Mouse (Mus musculus): ENCODE measurements around the gene Fam136a. TPM values are rescaled to one million over a fixed set of nuclear protein-coding genes. Genes with fewer than 3 reads are reported as not detected.
A peak's percentile ranks its signal among the peaks of the same experiment; 100 is the strongest.
"Not testable (repeated sequence)": the region's sequence is repeated elsewhere in the genome, so short reads cannot be mapped to it uniquely, and the experiment has no call there.

Gene Fam136a
- polyA plus RNA-seq, 1 experiment from 2014 or later, result 125 TPM

GRCm38 (mm10) chr6:86335860-86336259 is 29.6 kb upstream of the Fam136a start:
- Histone ChIP-seq H3K9ac (no peak overlapping the region), H3K36me3 (no peaks in the 10 kb centered on the region), H3K27ac (no peak overlapping the region), H3K9me3 (peaks cover 5% of the 10 kb centered on the region; the same call in 1 of the 2 replicates), H3K4me1 (peaks cover 6% of the 10 kb centered on the region; the same call in 1 of the 2 replicates), H3K4me2 (no peak overlapping the region), H3K27me3 (no peaks in the 10 kb centered on the region), H3K4me3 (no peak overlapping the region)
- ATAC-seq (ENCODE audit: insufficient number of reproducible peaks, insufficient read depth, low FRiP score, low TSS enrichment, low read depth), result no peak
- WGBS, result 56% methylated on average over 5 of the region's 5 CpGs

- H3K27me3 ChIP-seq; H3K4me3 ChIP-seq; H3K27ac ChIP-seq; H3K4me1 ChIP-seq; ATAC-seq (ENCODE audit: insufficient number of reproducible peaks, insufficient read depth, low FRiP score, low TSS enrichment, low read depth); H3K36me3 ChIP-seq; H3K9ac ChIP-seq; H3K4me2 ChIP-seq; H3K9me3 ChIP-seq: not testable (repeated sequence)
- 89% methylated on average over 4 of the region's 4 CpGs for WGBS
Measured at GRCm38 (mm10) chr6:86336340-86336739, 29.1 kb upstream of the Fam136a start.

GRCm38 (mm10) chr6:86343656-86344055 is 21.8 kb upstream of the Fam136a start:
- H3K4me2 ChIP-seq, result peak overlapping the region; percentile 33

GRCm38 (mm10) chr6:86346063-86346462 is 19.4 kb upstream of the Fam136a start:
- ATAC-seq (ENCODE audit: insufficient number of reproducible peaks, insufficient read depth, low FRiP score, low TSS enrichment, low read depth), result no peak
- H3K9me3 ChIP-seq, result no peaks in the 10 kb centered on the region
- H3K27me3 ChIP-seq, result no peaks in the 10 kb centered on the region
- WGBS, result 45% methylated on average over 2 of the region's 2 CpGs
- H3K27ac ChIP-seq, result no peak overlapping the region
- H3K36me3 ChIP-seq, result no peaks in the 10 kb centered on the region
- no peak overlapping the region for H3K9ac ChIP-seq
- H3K4me2 ChIP-seq, result no peak overlapping the region
- H3K4me3 ChIP-seq, result no peak overlapping the region
- peaks cover 5% of the 10 kb centered on the region for H3K4me1 ChIP-seq

More at GRCm38 (mm10) chr6:86343656-86344055, 21.8 kb upstream of the Fam136a start:
- Histone ChIP-seq H3K4me1 (peaks cover 5% of the 10 kb centered on the region), H3K9ac (0 out of 2 replicates have a peak overlapping the region, but pooled peaks have one; percentile 17), H3K4me3 (no peak overlapping the region), H3K27me3 (no peaks in the 10 kb centered on the region), H3K9me3 (no peaks in the 10 kb centered on the region), H3K27ac (no peak overlapping the region), H3K36me3 (no peaks in the 10 kb centered on the region)
- ATAC-seq (ENCODE audit: insufficient number of reproducible peaks, insufficient read depth, low FRiP score, low TSS enrichment, low read depth), result no peak
- 20% methylated on average over 7 of the region's 7 CpGs for WGBS

- Histone ChIP-seq H3K27ac (no peak overlapping the region), H3K27me3 (no peaks in the 10 kb centered on the region), H3K36me3 (no peaks in the 10 kb centered on the region), H3K4me3 (no peak overlapping the region), H3K4me2 (no peak overlapping the region), H3K9me3 (no peaks in the 10 kb centered on the region), H3K4me1 (no peaks in the 10 kb centered on the region), H3K9ac (no peak overlapping the region)
- 57% methylated on average over 7 of the region's 7 CpGs for WGBS
- no peak for ATAC-seq (ENCODE audit: insufficient number of reproducible peaks, insufficient read depth, low FRiP score, low TSS enrichment, low read depth)
Measured at GRCm38 (mm10) chr6:86349257-86349656, 16.2 kb upstream of the Fam136a start.

GRCm38 (mm10) chr6:86354948-86355347 is 10.5 kb upstream of the Fam136a start:
- H3K9ac ChIP-seq, result no peak overlapping the region
- H3K27me3 ChIP-seq, result no peaks in the 10 kb centered on the region
- no peak for ATAC-seq (ENCODE audit: insufficient number of reproducible peaks, insufficient read depth, low FRiP score, low TSS enrichment, low read depth)
- WGBS, result 52% methylated on average over 3 of the region's 3 CpGs
- no peaks in the 10 kb centered on the region for H3K4me1 ChIP-seq
- no peak overlapping the region for H3K27ac ChIP-seq
- H3K4me2 ChIP-seq, result no peak overlapping the region
- H3K4me3 ChIP-seq, result no peak overlapping the region
- no peaks in the 10 kb centered on the region for H3K36me3 ChIP-seq
- H3K9me3 ChIP-seq, result no peaks in the 10 kb centered on the region

GRCm38 (mm10) chr6:86356956-86357355 is 8.5 kb upstream of the Fam136a start:
- Histone ChIP-seq H3K27me3 (no peaks in the 10 kb centered on the region), H3K4me2 (no peak overlapping the region), H3K36me3 (no peaks in the 10 kb centered on the region), H3K4me3 (no peak overlapping the region), H3K27ac (no peak overlapping the region), H3K9me3 (no peaks in the 10 kb centered on the region), H3K4me1 (no peaks in the 10 kb centered on the region), H3K9ac (no peak overlapping the region)
- ATAC-seq (ENCODE audit: insufficient number of reproducible peaks, insufficient read depth, low FRiP score, low TSS enrichment, low read depth), result no peak
- 78% methylated on average over 9 of the region's 9 CpGs for WGBS

GRCm38 (mm10) chr6:86360691-86361090 is 4.8 kb upstream of the Fam136a start:
- ATAC-seq (ENCODE audit: insufficient number of reproducible peaks, insufficient read depth, low FRiP score, low TSS enrichment, low read depth), result no peak
- no peak overlapping the region for H3K4me2 ChIP-seq
- 69% methylated on average over 7 of the region's 7 CpGs for WGBS

GRCm38 (mm10) chr6:86361373-86361772 is 4.1 kb upstream of the Fam136a start:
- ATAC-seq (ENCODE audit: insufficient number of reproducible peaks, insufficient read depth, low FRiP score, low TSS enrichment, low read depth), result no peak
- WGBS, result 88% methylated on average over 7 of the region's 7 CpGs
- no peaks in the 10 kb centered on the region for H3K36me3 ChIP-seq
- no peak overlapping the region for H3K9ac ChIP-seq
- no peaks in the 10 kb centered on the region for H3K9me3 ChIP-seq
- H3K4me2 ChIP-seq, result no peak overlapping the region
- no peak overlapping the region for H3K27ac ChIP-seq
- no peaks in the 10 kb centered on the region for H3K27me3 ChIP-seq
- no peak overlapping the region for H3K4me3 ChIP-seq
- peaks cover 4% of the 10 kb centered on the region for H3K4me1 ChIP-seq

More at GRCm38 (mm10) chr6:86360691-86361090, 4.8 kb upstream of the Fam136a start:
- no peaks in the 10 kb centered on the region for H3K27me3 ChIP-seq
- no peak overlapping the region for H3K4me3 ChIP-seq
- H3K9ac ChIP-seq, result no peak overlapping the region
- no peaks in the 10 kb centered on the region for H3K36me3 ChIP-seq
- H3K9me3 ChIP-seq, result no peaks in the 10 kb centered on the region
- H3K4me1 ChIP-seq, result no peaks in the 10 kb centered on the region
- no peak overlapping the region for H3K27ac ChIP-seq

- Histone ChIP-seq H3K27ac (peak overlapping the region; percentile 33; the same call in 1 of the 2 replicates), H3K9me3 (no peaks in the 10 kb centered on the region), H3K36me3 (peaks cover 16% of the 10 kb centered on the region), H3K4me3 (peak overlapping the region; percentile 69), H3K27me3 (no peaks in the 10 kb centered on the region), H3K4me1 (peaks cover 9% of the 10 kb centered on the region), H3K4me2 (peak overlapping the region; percentile 93), H3K9ac (peak overlapping the region; percentile 85)
- peak; percentile 34; the same call in 1 of the 2 replicates for ATAC-seq (ENCODE audit: insufficient number of reproducible peaks, insufficient read depth, low FRiP score, low TSS enrichment, low read depth)
- 4% methylated on average over 17 of the region's 17 CpGs for WGBS
Measured at GRCm38 (mm10) chr6:86364442-86365141, 854 bp upstream of the Fam136a start.

- Histone ChIP-seq H3K4me3 (peak overlapping the region; percentile 69), H3K4me2 (peak overlapping the region; percentile 93), H3K9ac (peak overlapping the region; percentile 85), H3K27me3 (no peaks in the 10 kb centered on the region), H3K4me1 (peaks cover 16% of the 10 kb centered on the region), H3K36me3 (peaks cover 17% of the 10 kb centered on the region), H3K9me3 (no peaks in the 10 kb centered on the region), H3K27ac (peak overlapping the region; percentile 65)
- 46% methylated on average over 25 of the region's 25 CpGs for WGBS
- ATAC-seq (ENCODE audit: insufficient number of reproducible peaks, insufficient read depth, low FRiP score, low TSS enrichment, low read depth), result no peak; the same call in 1 of the 2 replicates
Measured at GRCm38 (mm10) chr6:86366125-86366852, 843 bp downstream of the Fam136a start.

- H3K36me3 ChIP-seq, result peaks cover 17% of the 10 kb centered on the region
- H3K9me3 ChIP-seq, result no peaks in the 10 kb centered on the region
- no peak overlapping the region for H3K27ac ChIP-seq
- no peak for ATAC-seq (ENCODE audit: insufficient number of reproducible peaks, insufficient read depth, low FRiP score, low TSS enrichment, low read depth)
- 80% methylated on average over 2 of the region's 2 CpGs for WGBS
- H3K27me3 ChIP-seq, result no peaks in the 10 kb centered on the region
- peaks cover 16% of the 10 kb centered on the region for H3K4me1 ChIP-seq
- peak overlapping the region; percentile 93 for H3K4me2 ChIP-seq
- peak overlapping the region; percentile 85; the same call in 1 of the 2 replicates for H3K9ac ChIP-seq
- H3K4me3 ChIP-seq, result peak overlapping the region; percentile 69
Measured at GRCm38 (mm10) chr6:86366853-86367249, 1.4 kb downstream of the Fam136a start.
